Mouse (Mus musculus) stomach, postnatal 0 days (tissue): Measurements from ENCODE around the gene 3110040M04Rik.

ENCODE experiments used
- CTCF ChIP-seq: IDR thresholded peaks from 2 replicates; pipeline ENCODE4 v1.5.1; 2016; ENCODE audit warnings: antibody characterized with exemption, low read depth, mild to moderate bottlenecking, moderate library complexity
- EP300 ChIP-seq: optimal IDR thresholded peaks from 2 replicates; pipeline ENCODE3; 2016; ENCODE audit warnings: antibody characterized with exemption

GRCm38 (mm10) chr1:151232346-151232745, 28.4 kb downstream of the 3110040M04Rik start:
- TF ChIP-seq CTCF (no peak), EP300 (no peak)
